Mouse (Mus musculus) retina, embryonic 14.5 days (tissue): ENCODE measurements at regions not wholly inside any gene's neighbourhood (a gene's known extent, or its start where the extent isn't known, plus 50 kb on each side); places are given as distances from the start of the nearest gene placed in this dataset.

Experiments used
- DNase-seq: peaks from one replicate; pipeline ENCODE4 v3.0.0-alpha.2; 2015; ENCODE audit warnings: low spot score

DNA sequence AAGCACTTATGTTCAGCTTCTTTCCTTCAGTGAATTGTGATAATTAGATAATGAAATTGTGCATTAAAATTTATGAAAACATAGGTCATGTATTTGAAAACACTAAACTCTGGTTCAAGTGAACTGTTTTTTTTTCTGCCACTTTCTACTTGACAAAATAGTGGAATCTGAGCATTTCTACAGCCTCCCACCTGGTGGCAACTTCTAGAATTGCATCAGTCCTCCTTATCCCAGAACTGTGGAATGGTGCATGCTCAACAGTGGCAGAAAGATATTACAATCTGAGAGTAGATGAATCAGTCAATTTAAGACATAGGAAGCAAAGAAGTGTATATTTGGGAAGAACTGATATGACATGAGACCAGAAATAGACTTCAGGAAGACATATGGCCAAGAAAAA is 84.1 kb upstream of the Gm28269 start:
- peak; percentile 38 for DNase-seq

DNA sequence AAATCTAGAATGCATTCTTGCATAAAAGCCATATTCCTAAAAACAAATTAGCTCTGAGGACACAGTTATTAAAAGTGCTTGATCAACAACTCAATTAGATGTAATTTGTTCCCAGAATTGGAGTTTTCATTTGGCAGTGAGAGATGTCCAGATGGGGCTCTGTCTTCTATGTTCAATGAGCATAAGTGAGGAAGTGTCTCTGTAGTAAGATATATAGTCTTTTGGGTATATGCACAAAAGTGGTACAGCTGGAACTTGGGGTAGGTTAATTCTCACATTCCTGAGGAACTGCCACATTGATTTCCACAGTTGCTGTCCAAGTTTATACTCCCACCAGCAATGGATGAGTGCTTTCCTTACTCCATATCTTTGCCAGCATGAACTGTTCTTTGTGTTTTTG is 64.3 kb upstream of the Gm28269 start:
- DNase-seq: no peak

DNA sequence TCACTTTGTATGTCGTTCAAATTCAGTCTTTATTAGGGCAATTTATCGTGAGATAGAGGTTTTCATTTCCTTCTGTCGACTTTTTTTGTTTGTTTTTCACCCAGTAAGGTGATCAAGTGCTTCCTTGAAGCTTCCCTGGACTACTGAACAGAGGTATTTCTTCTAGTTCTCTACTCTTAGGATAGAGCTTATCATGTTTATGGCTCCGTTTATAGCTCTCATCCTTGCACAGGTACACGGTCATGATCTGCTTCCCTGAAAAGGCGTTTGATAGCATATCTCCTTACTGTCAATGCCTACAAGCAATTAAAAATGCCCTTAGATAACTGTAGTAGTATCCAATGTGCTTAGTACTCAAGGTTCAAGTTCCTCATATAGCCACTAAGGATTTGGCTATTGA is 56.9 kb upstream of the Gm28269 start:
- no peak for DNase-seq
